14 mouse cellular contexts compared by ENCODE assay signal in the genomic region with DNA sequence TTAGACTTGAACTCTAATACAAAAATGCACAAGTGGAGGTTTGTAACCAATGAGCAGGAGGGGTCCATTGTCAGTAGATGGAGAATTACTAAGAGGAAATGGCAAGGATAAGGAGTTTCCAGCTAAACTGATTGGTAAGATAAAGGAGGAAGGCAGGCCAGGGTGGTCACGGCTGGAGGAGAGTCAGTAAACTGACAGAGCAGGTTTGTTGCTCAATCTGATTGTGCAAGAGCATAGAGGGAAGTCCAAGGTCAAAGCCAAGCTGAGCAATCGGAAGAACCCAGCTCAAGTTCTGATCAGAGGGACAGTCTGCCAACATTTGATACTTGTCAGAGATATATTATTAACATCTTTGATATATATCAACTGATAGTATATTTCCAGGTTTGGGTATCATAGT. TPM values are rescaled to one million over a fixed set of nuclear protein-coding genes. Genes with fewer than 3 reads are reported as not detected.
A peak's percentile ranks its signal among the peaks of the same experiment; 100 is the strongest.
DNase-seq lines count a peak whose midpoint lies in the region; ATAC-seq and TF ChIP-seq lines count a peak whose summit lies in the region.
"Had no signal": no experiment of that assay in that cellular context is flagged by ENCODE, and none has a peak within 500 bp of the region (broad histone marks: within the 10 kb centered on the region; RNA-seq: fewer than 3 reads in every experiment).

No protein-coding gene starts in this region.

- H3K9ac ChIP-seq in intestine, embryonic 15.5 days: no peak overlapping the region
- H3K9ac ChIP-seq in kidney, embryonic 15.5 days: no peak overlapping the region
- H3K9ac ChIP-seq: forebrain, postnatal 0 days; heart, embryonic 15.5 days had no signal

- no peaks in the 10 kb centered on the region for H3K27me3 ChIP-seq in C2C12 (ENCODE audit: control insufficient read depth, insufficient read depth, insufficient read length)
- no peaks in the 10 kb centered on the region for H3K27me3 ChIP-seq in intestine, embryonic 15.5 days (replicated peaks)
- no peaks in the 10 kb centered on the region for H3K27me3 ChIP-seq in thymus, adult 2 months (ENCODE audit: control insufficient read depth, insufficient read depth, low read length)
- H3K27me3 ChIP-seq in kidney, embryonic 15.5 days: no peaks in the 10 kb centered on the region
- H3K27me3 ChIP-seq: heart, embryonic 15.5 days had no signal

- no peak overlapping the region for H3ac ChIP-seq in C2C12 (ENCODE audit: control insufficient read depth, insufficient read length, low read depth)

- no peaks in the 10 kb centered on the region for H3K79me3 ChIP-seq in C2C12 (ENCODE audit: low read depth)

- no peaks in the 10 kb centered on the region for H3K4me1 ChIP-seq in intestine, embryonic 15.5 days (replicated peaks)
- no peaks in the 10 kb centered on the region for H3K4me1 ChIP-seq in thymus, adult 2 months (replicated peaks; ENCODE audit: control insufficient read depth, insufficient read depth, low read length)
- H3K4me1 ChIP-seq in kidney, embryonic 15.5 days: no peaks in the 10 kb centered on the region
- H3K4me1 ChIP-seq: heart, embryonic 15.5 days had no signal

- H3K36me3 ChIP-seq in C2C12 (ENCODE audit: control insufficient read depth, insufficient read depth): no peaks in the 10 kb centered on the region
- H3K36me3 ChIP-seq in intestine, embryonic 15.5 days: no peaks in the 10 kb centered on the region
- no peaks in the 10 kb centered on the region for H3K36me3 ChIP-seq in thymus, adult 2 months (ENCODE audit: control insufficient read depth, insufficient read depth, low read length)
- no peaks in the 10 kb centered on the region for H3K36me3 ChIP-seq in kidney, embryonic 15.5 days
- H3K36me3 ChIP-seq: heart, embryonic 15.5 days had no signal

- no peak overlapping the region for H3K4me2 ChIP-seq in intestine, embryonic 15.5 days (replicated peaks)
- H3K4me2 ChIP-seq in kidney, embryonic 15.5 days: no peak overlapping the region
- H3K4me2 ChIP-seq: heart, embryonic 15.5 days had no signal

- no peak for TF ChIP-seq CTCF in C2C12 (IDR thresholded peaks at IDR 0.05; ENCODE audit: control insufficient read depth, insufficient read depth, insufficient read length)
- no peak for TF ChIP-seq CTCF in thymus, adult 2 months (IDR thresholded peaks at IDR 0.05; ENCODE audit: borderline replicate concordance, control insufficient read depth, extremely low read depth, insufficient read depth, low read length, poor library complexity)

- H3K27ac ChIP-seq in intestine, embryonic 15.5 days: no peak overlapping the region
- H3K27ac ChIP-seq in thymus, adult 2 months (ENCODE audit: control insufficient read depth, insufficient read depth, low read length): no peak overlapping the region
- H3K27ac ChIP-seq in kidney, embryonic 15.5 days: no peak overlapping the region
- H3K27ac ChIP-seq: heart, embryonic 15.5 days had no signal

- ATAC-seq in intestine, embryonic 15.5 days: peak; percentile 92
- ATAC-seq in kidney, embryonic 15.5 days (replicated peaks; ENCODE audit: low FRiP score): no peak
- ATAC-seq: CD4-positive, CD25-positive, alpha-beta regulatory T cell, adult 4 months; forebrain, postnatal 0 days had no signal

- peak; percentile 92 for DNase-seq in heart, adult 11 months
- no peak for DNase-seq in heart, postnatal 10 days
- peak; percentile 45 for DNase-seq in lung, postnatal 14 days
- DNase-seq in cerebellum, postnatal 36 days: no peak
- no peak for DNase-seq in thymus, adult 2 months
- DNase-seq: forebrain, postnatal 0 days; thymus, postnatal 25 days had no signal

- TF ChIP-seq POLR2A in thymus, adult 2 months (IDR thresholded peaks at IDR 0.05; ENCODE audit: control insufficient read depth, extremely low read depth, insufficient read depth, low read length, poor library complexity): no peak

- H3K79me2 ChIP-seq in C2C12 (ENCODE audit: control insufficient read depth, insufficient read depth): no peaks in the 10 kb centered on the region

- no peak overlapping the region for H3K4me3 ChIP-seq in C2C12 (ENCODE audit: insufficient read depth, poor library complexity, severe bottlenecking)
- H3K4me3 ChIP-seq in intestine, embryonic 15.5 days (replicated peaks): no peak overlapping the region
- no peak overlapping the region for H3K4me3 ChIP-seq in thymus, adult 2 months (ENCODE audit: control insufficient read depth, insufficient read depth, low read length)
- no peak overlapping the region for H3K4me3 ChIP-seq in kidney, embryonic 15.5 days (replicated peaks)
- H3K4me3 ChIP-seq: heart, embryonic 15.5 days had no signal

- no peaks in the 10 kb centered on the region for H3K9me3 ChIP-seq in intestine, embryonic 15.5 days
- H3K9me3 ChIP-seq in kidney, embryonic 15.5 days (replicated peaks): no peaks in the 10 kb centered on the region
- H3K9me3 ChIP-seq: heart, embryonic 15.5 days had no signal

- intact Hi-C loops in heart, postnatal 10 days (cut with DNase I): no loop called here

- whole genome bisulfite sequencing in intestine, embryonic 15.5 days: 39% methylated on average over 2 of the region's 2 CpGs
- WGBS in thymus, adult 2 months: 43% methylated on average over 2 of the region's 2 CpGs
- 72% methylated on average over 2 of the region's 2 CpGs for WGBS in kidney, embryonic 15.5 days

TF ChIP-seq in C2C12, 6 proteins besides CTCF, POLR2A, EP300 and RAD21:
- TF ChIP-seq MYOG (IDR thresholded peaks at IDR 0.05; ENCODE audit: control insufficient read depth, extremely low read depth, insufficient read length) (no peak), CEBPB (IDR thresholded peaks at IDR 0.05; ENCODE audit: low read depth) (peak; percentile 94)

RNA-seq across cellular contexts. Expression of gene Crygb, which starts 8.3 kb away (rescaled TPM):
- not detected for total RNA-seq in heart, postnatal 10 days (2021)
- polyA plus RNA-seq in C2C12 (2012; fragmentation: generic; extraction: Trizol): not detected
- polyA plus RNA-seq in intestine, embryonic 15.5 days (2015; fragmentation: Nextera tagmentation; extraction: Ambion mirVana): not detected in 2 replicates
- not detected in 2 replicates for polyA plus RNA-seq in thymus, adult 2 months (2012; rRNA removed)
- polyA plus RNA-seq in kidney, embryonic 15.5 days (2015; fragmentation: Nextera tagmentation; extraction: Ambion mirVana): not detected in 2 replicates
- total RNA-seq: forebrain, postnatal 0 days had no signal
- polyA plus RNA-seq: CD4-positive, CD25-positive, alpha-beta regulatory T cell, adult 4 months; embryonic facial prominence, embryonic 11.5 days; intestine, embryonic 14.5 days had no signal

RNA-seq across cellular contexts. Expression of gene Cryga, which starts 12.8 kb away (rescaled TPM):
- not detected for total RNA-seq in heart, postnatal 10 days (2021)
- polyA plus RNA-seq in C2C12 (2012; fragmentation: generic; extraction: Trizol): not detected
- not detected in 2 replicates for polyA plus RNA-seq in intestine, embryonic 15.5 days (2015; fragmentation: Nextera tagmentation; extraction: Ambion mirVana)
- polyA plus RNA-seq in thymus, adult 2 months (2012; rRNA removed): 0.26 and 0.38 TPM in 2 replicates
- not detected in 2 replicates for polyA plus RNA-seq in kidney, embryonic 15.5 days (2015; fragmentation: Nextera tagmentation; extraction: Ambion mirVana)
- total RNA-seq: forebrain, postnatal 0 days had no signal
- polyA plus RNA-seq: CD4-positive, CD25-positive, alpha-beta regulatory T cell, adult 4 months; embryonic facial prominence, embryonic 11.5 days; heart, embryonic 15.5 days; intestine, embryonic 14.5 days had no signal

RNA-seq across cellular contexts. Expression of gene Crygc, which starts 16.9 kb away (rescaled TPM):
- total RNA-seq in heart, postnatal 10 days (2021): not detected
- polyA plus RNA-seq in C2C12 (2012; fragmentation: generic; extraction: Trizol): not detected
- polyA plus RNA-seq in intestine, embryonic 15.5 days (2015; fragmentation: Nextera tagmentation; extraction: Ambion mirVana): not detected in 2 replicates
- 0.26 and 0.32 TPM in 2 replicates for polyA plus RNA-seq in thymus, adult 2 months (2012; rRNA removed)
- not detected in 2 replicates for polyA plus RNA-seq in kidney, embryonic 15.5 days (2015; fragmentation: Nextera tagmentation; extraction: Ambion mirVana)
- total RNA-seq: forebrain, postnatal 0 days had no signal
- polyA plus RNA-seq: CD4-positive, CD25-positive, alpha-beta regulatory T cell, adult 4 months; forebrain, postnatal 0 days; heart, embryonic 15.5 days; intestine, embryonic 14.5 days had no signal

RNA-seq across cellular contexts. Expression of gene Crygd, which starts 27.1 kb away (rescaled TPM):
- total RNA-seq in heart, postnatal 10 days (2021): not detected
- polyA plus RNA-seq in C2C12 (2012; fragmentation: generic; extraction: Trizol): not detected
- not detected in 2 replicates for polyA plus RNA-seq in intestine, embryonic 15.5 days (2015; fragmentation: Nextera tagmentation; extraction: Ambion mirVana)
- polyA plus RNA-seq in thymus, adult 2 months (2012; rRNA removed): not detected in 2 replicates
- polyA plus RNA-seq in kidney, embryonic 15.5 days (2015; fragmentation: Nextera tagmentation; extraction: Ambion mirVana): not detected in 2 replicates
- total RNA-seq: forebrain, postnatal 0 days had no signal
- polyA plus RNA-seq: CD4-positive, CD25-positive, alpha-beta regulatory T cell, adult 4 months; embryonic facial prominence, embryonic 11.5 days; forebrain, postnatal 0 days; heart, embryonic 15.5 days; intestine, embryonic 14.5 days had no signal

RNA-seq across cellular contexts. Expression of gene Gm28845, which starts 29.0 kb away (rescaled TPM):
- not detected for total RNA-seq in heart, postnatal 10 days (2021)
- polyA plus RNA-seq in C2C12 (2012; fragmentation: generic; extraction: Trizol): not detected
- polyA plus RNA-seq in intestine, embryonic 15.5 days (2015; fragmentation: Nextera tagmentation; extraction: Ambion mirVana): not detected in 2 replicates
- 0.19 TPM in 1 of 2 replicates, not detected in the other for polyA plus RNA-seq in thymus, adult 2 months (2012; rRNA removed)
- polyA plus RNA-seq in kidney, embryonic 15.5 days (2015; fragmentation: Nextera tagmentation; extraction: Ambion mirVana): not detected in 2 replicates
- total RNA-seq: forebrain, postnatal 0 days had no signal
- polyA plus RNA-seq: CD4-positive, CD25-positive, alpha-beta regulatory T cell, adult 4 months; embryonic facial prominence, embryonic 11.5 days; forebrain, postnatal 0 days; heart, embryonic 15.5 days; intestine, embryonic 14.5 days had no signal

Comparison
In these comparisons a context has a peak if more than half of its experiments do, and no peak if none do; other contexts are left out.
1. DNase-seq: peak in heart, adult 11 months (single experiment) and lung, postnatal 14 days (single experiment); none in heart, postnatal 10 days (0 of 2), cerebellum, postnatal 36 days (0 of 2) and thymus, adult 2 months (single experiment).